Mouse (Mus musculus) hindbrain, postnatal 0 days (tissue): ENCODE measurements around the gene Zdhhc17. TPM values are rescaled to one million over a fixed set of nuclear protein-coding genes. Genes with fewer than 3 reads are reported as not detected.

Experiments
- ATAC-seq: fragments of 200-750 bp; cut with Nextera tagmentation; 2 replicates; pipeline ENCODE4 v1.8.0; 2017; ENCODE audit warnings: mild to moderate bottlenecking, moderate TSS enrichment, moderate library complexity
- DNase-seq: peaks from one replicate; pipeline ENCODE4 v3.0.0-alpha.2; 2015; ENCODE audit warnings: low spot score
- H3K27ac ChIP-seq: fragments of 300-500 bp; sonication (generic); 2 replicates; pipeline ENCODE4 v1.5.1; 2014; ENCODE audit warnings: mild to moderate bottlenecking
- H3K27me3 ChIP-seq: fragments of 300-500 bp; sonication (generic); 2 replicates; pipeline ENCODE4 v1.6.1; 2014; ENCODE audit warnings: low read length, mixed read lengths; ENCODE audit not compliant: insufficient read depth
- H3K36me3 ChIP-seq: fragments of 300-500 bp; sonication (generic); 2 replicates; pipeline ENCODE4 v1.6.1; 2014; ENCODE audit warnings: low read length, mixed read lengths; ENCODE audit not compliant: insufficient read depth
- H3K4me1 ChIP-seq: fragments of 300-500 bp; sonication (generic); 2 replicates; pipeline ENCODE4 v1.6.1; 2014; ENCODE audit warnings: antibody characterized with exemption, low read length, mixed read lengths; ENCODE audit not compliant: insufficient read depth
- H3K4me2 ChIP-seq: fragments of 300-500 bp; sonication (generic); 2 replicates; pipeline ENCODE4 v1.6.1; 2014; ENCODE audit warnings: low read depth, mild to moderate bottlenecking, low read length, moderate library complexity, mixed read lengths
- H3K4me3 ChIP-seq: fragments of 300-500 bp; sonication (generic); 2 replicates; pipeline ENCODE4 v1.5.1; 2014; ENCODE audit warnings: low read length
- H3K9ac ChIP-seq: fragments of 300-500 bp; sonication (generic); replicated peaks from 2 replicates; pipeline ENCODE4 v1.6.1; 2014; ENCODE audit warnings: mild to moderate bottlenecking, low read length, moderate library complexity, mixed read lengths
- H3K9me3 ChIP-seq: fragments of 300-500 bp; sonication (generic); 2 replicates; pipeline ENCODE4 v1.6.1; 2016; ENCODE audit warnings: low read length, mixed read lengths
- CTCF ChIP-seq: IDR thresholded peaks from 2 replicates; pipeline ENCODE4 v1.5.1; 2016; ENCODE audit warnings: antibody characterized with exemption, control low read depth, low read depth
- WGBS: fragments of 180-500 bp; shearing (Covaris S2); extraction: QIAGEN DNeasy Blood & Tissue Kit; methylation state at CpG from one replicate; pipeline ENCODE4 v1.1.7; 2014; 5-methylcytosine and 5-hydroxymethylcytosine counted together
- polyA plus RNA-seq: library from polyadenylated mRNA; unstranded; fragments of >200 nt; fragmentation: Nextera tagmentation; extraction: Ambion mirVana; gene quantifications from 2 replicates; pipeline ENCODE4 v1.2.1, GENCODE M21; 2015
- total RNA-seq: library from RNA; depleted of rRNA; stranded (reverse); fragments of >200 nt; gene quantifications from 2 replicates; pipeline ENCODE4 v1.2.3, GENCODE M21; 2014

Gene Zdhhc17
- total and polyA plus RNA-seq, 2 experiments from 2014 or later: 44.8 to 45.1 TPM

DNA sequence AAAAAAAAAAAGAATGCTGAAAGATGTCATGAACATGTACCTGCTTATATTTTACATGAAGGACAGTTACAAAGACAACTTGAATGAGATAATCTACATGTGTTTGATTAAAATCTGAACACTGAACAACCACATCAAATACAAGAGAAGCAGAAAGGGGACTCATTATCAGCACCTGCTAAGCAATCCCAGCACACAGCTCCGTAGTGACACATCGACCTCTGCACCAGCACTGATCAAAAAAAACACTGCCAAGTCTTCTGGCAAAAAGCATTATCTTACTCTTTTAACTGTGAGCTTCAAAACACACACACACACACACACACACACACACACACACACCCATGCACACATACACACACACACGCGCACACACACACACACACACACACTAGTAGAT is 58.2 kb downstream of the Zdhhc17 start:
- 76% methylated on average over 4 of the region's 4 CpGs for WGBS
- TF ChIP-seq CTCF: no peak
- H3K27ac ChIP-seq: no peak overlapping the region
- no peak for DNase-seq
- no peaks in the 10 kb centered on the region for H3K4me1 ChIP-seq
- no peak for ATAC-seq
- peaks cover 32% of the 10 kb centered on the region; the same call in 1 of the 2 replicates for H3K36me3 ChIP-seq
- H3K27me3 ChIP-seq: no peaks in the 10 kb centered on the region
- no peak overlapping the region for H3K4me3 ChIP-seq
- no peak overlapping the region for H3K9ac ChIP-seq
- H3K9me3 ChIP-seq: no peaks in the 10 kb centered on the region
- H3K4me2 ChIP-seq: no peak overlapping the region

DNA sequence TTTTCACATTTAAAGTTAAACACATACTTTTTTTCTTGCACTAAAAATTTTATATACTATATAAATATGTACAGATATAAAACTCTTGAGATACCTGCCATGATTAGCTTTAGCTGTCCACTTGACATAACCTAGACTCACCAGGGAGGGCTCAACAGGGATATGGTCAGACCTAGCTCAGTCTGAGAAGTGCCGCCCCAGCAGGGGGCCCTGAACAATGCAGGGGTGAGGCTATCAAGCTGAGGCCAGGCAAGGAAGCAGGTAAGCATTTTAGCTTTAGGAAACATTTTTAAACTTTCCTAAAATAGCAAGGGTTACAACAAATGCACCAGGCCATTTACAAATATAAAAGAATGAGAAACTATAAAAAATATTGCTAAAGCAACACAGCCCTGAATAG is 58.8 kb downstream of the Zdhhc17 start:
- Histone ChIP-seq H3K4me2 (no peak overlapping the region), H3K27me3 (no peaks in the 10 kb centered on the region), H3K4me3 (no peak overlapping the region), H3K27ac (no peak overlapping the region), H3K36me3 (peaks cover 34% of the 10 kb centered on the region; the same call in 1 of the 2 replicates), H3K9ac (no peak overlapping the region), H3K4me1 (no peaks in the 10 kb centered on the region), H3K9me3 (no peaks in the 10 kb centered on the region)
- no peak for DNase-seq
- 91% methylated on average over 1 of the region's 1 CpGs for WGBS
- TF ChIP-seq CTCF: no peak
- ATAC-seq: no peak

DNA sequence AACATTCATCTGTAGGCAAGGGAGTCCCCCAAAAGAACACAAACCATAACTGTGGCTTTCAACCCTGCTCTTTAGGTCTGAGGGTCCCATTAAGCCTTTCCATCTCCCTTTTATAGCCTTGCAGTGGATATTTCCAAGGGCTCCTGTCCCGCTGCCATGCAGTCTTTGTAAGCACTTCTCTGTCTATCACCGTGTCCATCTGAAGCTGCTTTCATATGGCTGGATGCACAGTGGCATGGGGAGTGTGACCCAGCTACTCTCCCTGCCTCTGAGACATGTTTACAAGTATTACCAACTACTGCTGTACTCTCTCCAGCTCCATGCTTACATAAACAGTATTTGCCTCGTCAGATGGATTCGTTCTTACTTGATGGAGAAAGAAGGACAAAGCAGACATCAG is 62.4 kb downstream of the Zdhhc17 start:
- H3K4me3 ChIP-seq: no peak overlapping the region
- no peaks in the 10 kb centered on the region for H3K9me3 ChIP-seq
- WGBS: 89% methylated on average over 4 of the region's 4 CpGs
- no peak overlapping the region for H3K4me2 ChIP-seq
- TF ChIP-seq CTCF: no peak
- DNase-seq (no peak), ATAC-seq (no peak)
- H3K4me1 ChIP-seq: no peaks in the 10 kb centered on the region
- no peak overlapping the region for H3K27ac ChIP-seq
- no peaks in the 10 kb centered on the region for H3K27me3 ChIP-seq
- no peak overlapping the region for H3K9ac ChIP-seq
- peaks cover 37% of the 10 kb centered on the region; the same call in 1 of the 2 replicates for H3K36me3 ChIP-seq

DNA sequence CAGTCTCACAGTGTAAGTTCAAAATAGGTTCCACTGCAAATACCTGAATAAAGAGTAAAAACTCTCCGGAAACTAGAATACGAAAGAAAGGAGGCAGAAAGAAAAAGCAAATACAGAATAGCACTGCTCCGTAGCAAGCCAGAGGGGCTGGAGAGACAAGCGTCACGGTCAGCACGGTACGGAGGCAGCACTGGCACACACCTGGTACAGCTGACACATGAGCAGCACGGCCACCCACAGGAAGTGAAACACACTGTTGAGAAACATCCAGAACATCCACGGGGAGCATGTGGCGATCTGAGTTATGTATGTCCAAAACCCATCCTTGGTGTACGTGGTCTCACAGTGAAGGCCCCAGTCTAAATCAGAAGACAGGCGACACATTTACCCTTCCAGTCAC is 64.0 kb downstream of the Zdhhc17 start:
- Histone ChIP-seq H3K9ac (no peak overlapping the region), H3K27me3 (no peaks in the 10 kb centered on the region), H3K4me3 (no peak overlapping the region), H3K27ac (no peak overlapping the region), H3K36me3 (peaks cover 43% of the 10 kb centered on the region; the same call in 1 of the 2 replicates), H3K4me2 (no peak overlapping the region), H3K9me3 (no peaks in the 10 kb centered on the region), H3K4me1 (no peaks in the 10 kb centered on the region)
- 85% methylated on average over 12 of the region's 12 CpGs for WGBS
- DNase-seq (no peak), ATAC-seq (no peak)
- TF ChIP-seq CTCF: no peak

DNA sequence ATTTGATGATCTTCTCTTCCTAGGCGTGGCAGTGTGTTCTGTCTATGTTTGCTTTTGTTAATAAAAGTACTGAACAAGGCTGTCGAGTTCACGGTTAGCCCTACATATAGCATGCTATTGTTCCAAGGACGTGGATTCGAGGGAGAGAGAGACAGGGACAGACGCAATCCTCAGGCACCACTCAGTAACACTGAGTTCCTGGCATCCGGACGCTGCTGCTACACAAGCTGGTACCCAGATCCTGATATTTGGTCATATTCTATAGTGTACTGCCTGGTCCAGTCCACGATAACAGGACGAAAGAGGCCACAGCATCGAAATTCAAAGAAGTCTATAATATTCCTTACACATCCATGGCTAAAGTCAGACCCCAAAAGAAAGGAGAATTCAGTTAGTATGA is 65.8 kb downstream of the Zdhhc17 start:
- no peaks in the 10 kb centered on the region for H3K4me1 ChIP-seq
- 94% methylated on average over 11 of the region's 11 CpGs for WGBS
- no peak for TF ChIP-seq CTCF
- H3K4me2 ChIP-seq: no peak overlapping the region
- no peaks in the 10 kb centered on the region for H3K27me3 ChIP-seq
- ATAC-seq (no peak), DNase-seq (no peak)
- H3K9me3 ChIP-seq: no peaks in the 10 kb centered on the region
- peaks cover 34% of the 10 kb centered on the region; the same call in 1 of the 2 replicates for H3K36me3 ChIP-seq
- no peak overlapping the region for H3K27ac ChIP-seq
- H3K4me3 ChIP-seq: no peak overlapping the region
- no peak overlapping the region for H3K9ac ChIP-seq

DNA sequence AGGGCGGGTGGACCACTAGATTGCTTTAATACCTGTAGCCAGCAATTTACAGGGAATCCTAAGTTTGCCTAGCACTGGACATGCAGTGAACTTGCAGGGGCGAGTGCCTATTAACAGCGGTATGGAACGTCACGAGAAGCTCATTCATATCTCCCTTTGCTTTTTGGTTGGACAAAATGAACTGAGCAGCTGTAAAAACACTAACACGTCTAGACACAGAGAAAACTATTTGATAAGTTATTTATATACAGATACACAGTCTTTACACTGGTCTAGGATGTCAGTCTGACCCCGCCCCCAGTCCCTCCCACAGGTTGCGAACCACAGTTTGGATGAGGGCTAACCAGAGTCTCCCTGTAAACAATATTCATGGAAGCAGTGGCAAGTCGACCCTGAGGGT is 67.1 kb downstream of the Zdhhc17 start:
- no peaks in the 10 kb centered on the region for H3K9me3 ChIP-seq
- H3K4me1 ChIP-seq: no peaks in the 10 kb centered on the region
- H3K27me3 ChIP-seq: no peaks in the 10 kb centered on the region
- TF ChIP-seq CTCF: no peak
- no peak overlapping the region for H3K4me3 ChIP-seq
- ATAC-seq (no peak), DNase-seq (no peak)
- H3K36me3 ChIP-seq: peaks cover 36% of the 10 kb centered on the region; the same call in 1 of the 2 replicates
- H3K4me2 ChIP-seq: no peak overlapping the region
- H3K27ac ChIP-seq: no peak overlapping the region
- H3K9ac ChIP-seq: no peak overlapping the region
- WGBS: 92% methylated on average over 9 of the region's 9 CpGs

DNA sequence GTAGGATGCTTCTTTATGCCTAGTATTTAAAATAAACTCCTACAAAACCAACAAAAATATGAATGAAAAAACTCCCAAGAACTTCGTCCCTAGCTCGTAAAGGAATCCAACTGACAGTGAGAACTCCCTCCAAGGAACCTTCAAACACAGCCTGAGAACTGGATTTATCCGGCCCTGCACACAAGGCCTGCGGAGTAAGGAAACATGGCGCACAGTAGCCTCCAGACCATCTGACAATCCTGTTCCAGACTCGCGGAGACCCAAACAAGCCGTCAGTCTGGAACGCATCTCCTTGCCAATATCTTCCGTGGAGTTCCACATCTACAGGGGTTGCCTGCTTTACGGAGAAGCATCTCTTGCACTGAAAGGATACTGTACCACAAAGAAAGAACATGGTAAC is 68.0 kb downstream of the Zdhhc17 start:
- H3K4me2 ChIP-seq: no peak overlapping the region
- no peak overlapping the region for H3K9ac ChIP-seq
- no peak overlapping the region for H3K27ac ChIP-seq
- 92% methylated on average over 11 of the region's 11 CpGs for whole genome bisulfite sequencing
- H3K4me3 ChIP-seq: no peak overlapping the region
- TF ChIP-seq CTCF: no peak
- DNase-seq (no peak), ATAC-seq (no peak)
- no peaks in the 10 kb centered on the region for H3K27me3 ChIP-seq
- no peaks in the 10 kb centered on the region for H3K4me1 ChIP-seq
- peaks cover 30% of the 10 kb centered on the region; the same call in 1 of the 2 replicates for H3K36me3 ChIP-seq
- no peaks in the 10 kb centered on the region for H3K9me3 ChIP-seq
